Mouse (Mus musculus) liver, embryonic 14.5 days (tissue): ENCODE results near the gene Klhl22.

ENCODE experiments used
- CTCF ChIP-seq: IDR thresholded peaks from 2 replicates; pipeline ENCODE4 v1.5.1; 2016; ENCODE audit warnings: antibody characterized with exemption, low read depth, control low read depth
- EP300 ChIP-seq: IDR thresholded peaks from 2 replicates; pipeline ENCODE4 v1.6.1; 2016; ENCODE audit warnings: antibody characterized with exemption, low read depth

DNA sequence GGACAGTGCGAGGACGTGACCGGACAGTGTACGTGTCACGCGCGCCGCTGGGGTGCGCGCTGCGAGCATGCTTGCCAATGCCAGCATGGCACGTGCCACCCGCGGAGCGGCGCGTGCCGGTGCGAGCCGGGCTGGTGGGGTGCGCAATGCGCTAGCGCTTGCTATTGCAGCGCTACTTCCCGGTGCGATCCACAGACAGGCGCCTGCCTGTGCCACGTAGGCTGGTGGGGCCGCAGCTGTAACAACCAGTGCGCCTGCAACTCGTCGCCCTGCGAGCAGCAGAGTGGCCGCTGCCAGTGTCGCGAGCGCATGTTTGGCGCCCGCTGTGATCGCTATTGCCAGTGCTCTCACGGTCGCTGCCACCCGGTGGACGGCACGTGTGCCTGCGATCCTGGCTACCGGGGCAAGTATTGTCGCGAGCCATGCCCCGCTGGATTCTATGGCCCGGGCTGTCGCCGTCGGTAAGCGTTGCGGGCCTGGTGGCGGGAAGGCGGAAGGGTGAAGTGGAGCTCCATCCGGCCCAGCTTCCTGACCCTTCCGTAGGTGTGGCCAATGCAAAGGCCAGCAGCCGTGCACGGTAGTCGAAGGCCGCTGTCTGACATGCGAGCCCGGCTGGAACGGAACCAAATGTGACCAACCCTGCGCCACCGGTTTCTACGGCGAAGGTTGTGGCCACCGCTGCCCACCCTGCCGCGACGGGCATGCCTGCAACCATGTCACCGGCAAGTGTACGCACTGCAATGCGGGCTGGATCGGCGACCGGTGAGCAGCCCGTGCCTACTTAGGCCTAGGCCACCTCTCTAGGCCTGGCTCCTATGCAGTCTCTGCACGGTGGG is 43.6 kb downstream of the Klhl22 start:
- TF ChIP-seq CTCF (0 out of 2 replicates have a peak, but pooled peaks have one; percentile 11), EP300 (no peak)
